Mouse (Mus musculus) CH12.LX (cell line): ENCODE data around the gene Rbbp8nl. TPM values are rescaled to one million over a fixed set of nuclear protein-coding genes. Genes with fewer than 3 reads are reported as not detected.

Experiments used
- DNase-seq: peaks from one replicate; pipeline ENCODE4 v3.0.0-alpha.2; 2013; ENCODE audit errors: extremely low read depth
- H3K27ac ChIP-seq: 2 replicates; pipeline ENCODE4 v1.5.1; 2012; ENCODE audit warnings: low read depth, mild to moderate bottlenecking, control low read depth, moderate library complexity; ENCODE audit not compliant: insufficient read depth
- H3K27me3 ChIP-seq: replicated peaks from 2 replicates; pipeline ENCODE3; 2012; ENCODE audit warnings: inconsistent platforms
- H3K36me3 ChIP-seq, 2 experiments: replicated peaks in 1 of 2; 2 replicates each; pipeline versions ENCODE3 to v1.6.1; 2012; ENCODE audit warnings: inconsistent platforms in 1 of 2, low read length in 1 of 2, mild to moderate bottlenecking in 1 of 2, mixed read lengths in 1 of 2, moderate library complexity in 1 of 2; ENCODE audit not compliant: control insufficient read depth in 1 of 2, insufficient read depth in 1 of 2
- H3K4me1 ChIP-seq, 2 experiments: 2 replicates each; pipeline ENCODE4 v1.6.1; 2012; ENCODE audit warnings: inconsistent platforms in 1 of 2, moderate library complexity in 1 of 2; ENCODE audit not compliant: insufficient read depth in 2 of 2, control insufficient read depth in 1 of 2
- H3K4me2 ChIP-seq: 2 replicates; pipeline ENCODE4 v1.6.1; 2012; ENCODE audit warnings: low read depth, mild to moderate bottlenecking, control low read depth; ENCODE audit not compliant: poor library complexity, insufficient read depth, severe bottlenecking
- H3K4me3 ChIP-seq, 3 experiments: fragments of 150-350 bp in 1 of 3; sonication (generic) in 1 of 3; replicated peaks in 1 of 3; 2 replicates each; pipeline versions ENCODE3 to v1.5.1; 2011 to 2012; ENCODE audit warnings: low read depth in 2 of 3, low read length in 2 of 3, mild to moderate bottlenecking in 2 of 3, moderate library complexity in 2 of 3, control low read depth in 1 of 3, improper control_type of control experiment in 1 of 3, inconsistent platforms in 1 of 3, mixed read lengths in 1 of 3; ENCODE audit not compliant: poor library complexity in 1 of 3
- H3K79me2 ChIP-seq: replicated peaks from 2 replicates; pipeline ENCODE4 v1.6.1; 2012; ENCODE audit warnings: mild to moderate bottlenecking, moderate library complexity; ENCODE audit not compliant: control insufficient read depth, poor library complexity, insufficient read depth, severe bottlenecking; ENCODE audit errors: extremely low read depth
- H3K9ac ChIP-seq: 2 replicates; pipeline ENCODE4 v1.6.1; 2012; ENCODE audit warnings: low read depth, mild to moderate bottlenecking, control low read depth, moderate library complexity; ENCODE audit not compliant: insufficient read depth
- H3K9me3 ChIP-seq: replicated peaks from 2 replicates; pipeline ENCODE3; 2012; ENCODE audit warnings: low read length, inconsistent platforms, mixed read lengths
- GABPA ChIP-seq: IDR thresholded peaks from 2 replicates; pipeline ENCODE4 v1.6.1; 2012; ENCODE audit warnings: low read depth, low read length, improper control_type of control experiment, inconsistent platforms; ENCODE audit not compliant: insufficient replicate concordance
- MAFK ChIP-seq: IDR thresholded peaks from 2 replicates; pipeline ENCODE4 v1.6.1; 2011; ENCODE audit warnings: low read length, improper control_type of control experiment; ENCODE audit not compliant: insufficient replicate concordance
- MAX ChIP-seq: IDR thresholded peaks from 2 replicates; pipeline ENCODE4 v1.6.1; 2011; ENCODE audit warnings: low read length, improper control_type of control experiment
- MXI1 ChIP-seq: IDR thresholded peaks from 2 replicates; pipeline ENCODE4 v1.6.1; 2011; ENCODE audit warnings: mild to moderate bottlenecking, low read depth, low read length, improper control_type of control experiment
- MYC ChIP-seq: IDR thresholded peaks from 2 replicates; pipeline ENCODE4 v1.6.1; 2011; ENCODE audit warnings: low read depth, mild to moderate bottlenecking, improper control_type of control experiment, low read length
- NELFE ChIP-seq: IDR thresholded peaks from 2 replicates; pipeline ENCODE4 v1.6.1; 2011; ENCODE audit warnings: low read depth, low read length, improper control_type of control experiment
- NRF1 ChIP-seq: IDR thresholded peaks from 2 replicates; pipeline ENCODE4 v1.6.1; 2014; ENCODE audit warnings: low read depth, mild to moderate bottlenecking, inconsistent platforms, low read length, improper control_type of control experiment, moderate library complexity
- POLR2A ChIP-seq: IDR thresholded peaks from 2 replicates; pipeline ENCODE4 v1.6.1; 2011; ENCODE audit warnings: low read depth, mild to moderate bottlenecking, improper control_type of control experiment, low read length
- SIN3A ChIP-seq: IDR thresholded peaks from 2 replicates; pipeline ENCODE4 v1.6.1; 2012; ENCODE audit warnings: low read length, improper control_type of control experiment, inconsistent platforms
- SMC3 ChIP-seq: IDR thresholded peaks from 2 replicates; pipeline ENCODE4 v1.6.1; 2011; ENCODE audit warnings: low read depth, low read length, improper control_type of control experiment
- TCF12 ChIP-seq: IDR thresholded peaks from 2 replicates; pipeline ENCODE4 v1.6.1; 2014; ENCODE audit warnings: low read depth, mild to moderate bottlenecking, inconsistent platforms, low read length, improper control_type of control experiment
- UBTF ChIP-seq: IDR thresholded peaks from 2 replicates; pipeline ENCODE4 v1.6.1; 2012; ENCODE audit warnings: low read depth, mild to moderate bottlenecking, inconsistent platforms, low read length, improper control_type of control experiment, moderate library complexity
- dilution Hi-C: fragments of 300-500 bp; cut with MboI; formaldehyde crosslinking; loops from 2 replicates; pipeline ENCODE4 v1.14.3; 2020; ENCODE audit warnings: low sequenced_read_pairs; ENCODE audit not compliant: extremely low pct_unique_long_range_greater_than_20kb, extremely low pct_ligation_motif_present
- in situ Hi-C: fragments of 300-500 bp; cut with MboI; formaldehyde crosslinking; loops from 3 replicates; pipeline ENCODE4 v1.14.3; 2019; ENCODE audit warnings: low sequenced_read_pairs, low pct_ligation_motif_present, low pct_unique_long_range_greater_than_20kb, mixed read lengths
- polyA plus RNA-seq: library from polyadenylated mRNA; unstranded; fragments of >175 nt; gene quantifications from 2 replicates; pipeline ENCODE4 v1.2.1, GENCODE M21; 2012; ENCODE audit warnings: low read depth; ENCODE audit not compliant: insufficient read length
- total RNA-seq, 2 experiments: library from RNA; depleted of rRNA; stranded (reverse); fragments of 300-350 nt in 1 of 2; fragments of >200 nt in 1 of 2; gene quantifications; 2 replicates each; pipeline ENCODE4 v1.2.3; 2012 to 2014

Gene Rbbp8nl
- total and polyA plus RNA-seq, 3 experiments: not detected

GRCm38 (mm10) chr2:180272884-180273321, 16.8 kb downstream of the Rbbp8nl start:
- Histone ChIP-seq H3K27ac (no peak overlapping the region; the same call in 1 of the 2 replicates), H3K9ac (peak overlapping the region; percentile 85), H3K27me3 (peaks cover 38% of the 10 kb centered on the region), H3K9me3 (no peaks in the 10 kb centered on the region), H3K4me3 (peak overlapping the region; percentile 73 to 81 (median 77)), H3K79me2 (0 out of 2 replicates have a peak, but pooled peaks cover 6% of the 10 kb centered on the region), H3K36me3 (peaks cover 8 to 17% of the 10 kb centered on the region in 2 experiments), H3K4me1 (peaks cover 26 to 60% of the 10 kb centered on the region in 2 experiments), H3K4me2 (peak overlapping the region; percentile 26)
- in situ Hi-C loops (loop anchor here (5.0 to 10.0 kb wide), 2 partner anchors 69 to 302 kb away; no protein-coding TSS in a partner anchor), dilution Hi-C loops (no loop called here)
- no peak for TF ChIP-seq POLR2A
- TF ChIP-seq NELFE: no peak
- peak; percentile 74; the same call in 1 of the 2 replicates for TF ChIP-seq UBTF
- DNase-seq: no peak

GRCm38 (mm10) chr2:180271804-180272395, 17.8 kb downstream of the Rbbp8nl start:
- Histone ChIP-seq H3K9me3 (no peaks in the 10 kb centered on the region), H3K27ac (no peak overlapping the region), H3K4me3 (peak overlapping the region in 2 of 3 experiments; percentile 21 to 77), H3K4me1 (peaks cover 26 to 66% of the 10 kb centered on the region in 2 experiments), H3K79me2 (0 out of 2 replicates have a peak, but pooled peaks cover 6% of the 10 kb centered on the region), H3K36me3 (peaks cover 9 to 27% of the 10 kb centered on the region in 2 experiments), H3K4me2 (peak overlapping the region; percentile 26), H3K9ac (0 out of 2 replicates have a peak overlapping the region, but pooled peaks have one; percentile 85), H3K27me3 (peaks cover 28% of the 10 kb centered on the region)
- dilution Hi-C loops (no loop called here), in situ Hi-C loops (loop anchor here (5.0 to 10.0 kb wide), 2 partner anchors 70 to 303 kb away; no protein-coding TSS in a partner anchor)
- TF ChIP-seq SMC3: no peak
- no peak for TF ChIP-seq MXI1
- TF ChIP-seq MAX: no peak
- no peak for TF ChIP-seq MYC
- no peak for TF ChIP-seq MAFK
- TF ChIP-seq GABPA: no peak
- no peak for TF ChIP-seq NRF1
- no peak for TF ChIP-seq SIN3A
- no peak for TF ChIP-seq TCF12
- no peak for DNase-seq
